Mouse (Mus musculus): Measurements from ENCODE around the gene Gpat2. TPM values are rescaled to one million over a fixed set of nuclear protein-coding genes. Genes with fewer than 3 reads are reported as not detected.
A peak's percentile ranks its signal among the peaks of the same experiment; 100 is the strongest.

The Gpat2 gene
- polyA plus RNA-seq (2015; fragmentation: Nextera tagmentation; extraction: Ambion mirVana) = 0.15 and 0.30 TPM in 2 replicates

- ATAC-seq (ENCODE audit: insufficient read depth, low FRiP score, low read depth) = no peak
- Histone ChIP-seq H3K4me2 (no peak within 1 kb of the TSS), H3K9me3 (no peaks in the 10 kb centered on the region), H3K36me3 (no peaks in the 10 kb centered on the region), H3K9ac (no peak within 1 kb of the TSS), H3K4me3 (replicated peaks) (no peak within 1 kb of the TSS), H3K27me3 (replicated peaks) (no peaks in the 10 kb centered on the region; the same call in 1 of the 2 replicates), H3K4me1 (no peaks in the 10 kb centered on the region), H3K27ac (no peak within 1 kb of the TSS)
- 81% methylated on average over 17 of the region's 17 CpGs for WGBS
These were observed at the start of gene Gpat2 for GRCm38 (mm10) chr2:127424977-127425376. Gpat2 (plus strand) TSS chr2:127425199.

DNA sequence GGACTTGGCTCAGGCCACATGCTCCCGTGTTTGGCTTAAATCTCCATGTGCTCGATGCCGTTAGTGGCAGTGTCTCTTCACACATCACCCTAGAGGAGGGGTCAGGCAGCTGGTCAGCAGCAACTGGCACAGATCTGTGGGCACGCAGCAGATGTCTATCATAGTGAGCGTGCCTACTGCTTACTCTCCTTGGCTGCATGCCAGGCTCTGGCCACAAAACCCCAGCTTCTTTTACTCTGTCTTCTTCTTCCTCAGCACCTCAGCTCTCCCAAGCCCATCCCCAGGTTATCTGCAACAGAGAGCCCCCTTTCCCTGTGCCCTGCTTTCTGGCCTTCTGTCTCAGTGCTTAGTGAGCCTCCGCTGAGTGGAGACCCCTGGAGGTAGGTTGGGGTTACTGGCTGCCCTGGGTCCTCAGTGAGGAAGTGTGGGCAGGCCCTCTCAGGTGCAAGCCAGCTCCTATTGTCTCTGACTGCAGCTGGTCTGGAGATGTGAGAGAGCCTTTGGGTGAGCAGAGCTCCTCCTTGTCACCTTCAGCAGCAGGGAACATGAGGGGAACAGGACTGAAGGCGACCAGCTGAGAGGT is 49.1 kb upstream of the Gpat2 start:
- no peak for ATAC-seq (ENCODE audit: insufficient read depth, low FRiP score, low read depth)
- no peak overlapping the region for H3K4me3 ChIP-seq (replicated peaks)
- H3K4me1 ChIP-seq = peaks cover 6% of the 10 kb centered on the region; the same call in 1 of the 2 replicates
- 54% methylated on average over 7 of the region's 7 CpGs for WGBS
- H3K9me3 ChIP-seq = no peaks in the 10 kb centered on the region
- H3K36me3 ChIP-seq = no peaks in the 10 kb centered on the region
- H3K4me2 ChIP-seq = no peak overlapping the region
- H3K27ac ChIP-seq = no peak overlapping the region
- H3K27me3 ChIP-seq (replicated peaks) = no peaks in the 10 kb centered on the region
- no peak overlapping the region for H3K9ac ChIP-seq

GRCm38 (mm10) chr2:127376423-127377051 is 48.5 kb upstream of the Gpat2 start:
- H3K9ac ChIP-seq = no peak overlapping the region
- H3K36me3 ChIP-seq = no peaks in the 10 kb centered on the region
- no peaks in the 10 kb centered on the region for H3K9me3 ChIP-seq
- 71% methylated on average over 6 of the region's 6 CpGs for WGBS
- no peak for ATAC-seq (ENCODE audit: insufficient read depth, low FRiP score, low read depth)
- peaks cover 3% of the 10 kb centered on the region; the same call in 1 of the 2 replicates for H3K4me1 ChIP-seq
- no peak overlapping the region for H3K27ac ChIP-seq
- H3K4me2 ChIP-seq = no peak overlapping the region
- no peaks in the 10 kb centered on the region for H3K27me3 ChIP-seq (replicated peaks)
- H3K4me3 ChIP-seq (replicated peaks) = no peak overlapping the region

GRCm38 (mm10) chr2:127377942-127378610 is 46.9 kb upstream of the Gpat2 start:
- no peak for ATAC-seq (ENCODE audit: insufficient read depth, low FRiP score, low read depth)
- Histone ChIP-seq H3K9ac (no peak overlapping the region), H3K36me3 (no peaks in the 10 kb centered on the region), H3K4me1 (peaks cover 3% of the 10 kb centered on the region; the same call in 1 of the 2 replicates), H3K9me3 (no peaks in the 10 kb centered on the region), H3K27me3 (replicated peaks) (no peaks in the 10 kb centered on the region), H3K27ac (no peak overlapping the region), H3K4me2 (no peak overlapping the region), H3K4me3 (replicated peaks) (no peak overlapping the region)
- 63% methylated on average over 7 of the region's 7 CpGs for WGBS

GRCm38 (mm10) chr2:127378611-127378990 is 46.4 kb upstream of the Gpat2 start:
- Histone ChIP-seq H3K4me2 (no peak overlapping the region), H3K4me1 (peaks cover 3% of the 10 kb centered on the region; the same call in 1 of the 2 replicates), H3K36me3 (no peaks in the 10 kb centered on the region), H3K4me3 (replicated peaks) (no peak overlapping the region), H3K27ac (no peak overlapping the region), H3K9ac (no peak overlapping the region), H3K9me3 (no peaks in the 10 kb centered on the region), H3K27me3 (replicated peaks) (no peaks in the 10 kb centered on the region)
- no peak for ATAC-seq (ENCODE audit: insufficient read depth, low FRiP score, low read depth)
- 39% methylated on average over 7 of the region's 7 CpGs for WGBS

DNA sequence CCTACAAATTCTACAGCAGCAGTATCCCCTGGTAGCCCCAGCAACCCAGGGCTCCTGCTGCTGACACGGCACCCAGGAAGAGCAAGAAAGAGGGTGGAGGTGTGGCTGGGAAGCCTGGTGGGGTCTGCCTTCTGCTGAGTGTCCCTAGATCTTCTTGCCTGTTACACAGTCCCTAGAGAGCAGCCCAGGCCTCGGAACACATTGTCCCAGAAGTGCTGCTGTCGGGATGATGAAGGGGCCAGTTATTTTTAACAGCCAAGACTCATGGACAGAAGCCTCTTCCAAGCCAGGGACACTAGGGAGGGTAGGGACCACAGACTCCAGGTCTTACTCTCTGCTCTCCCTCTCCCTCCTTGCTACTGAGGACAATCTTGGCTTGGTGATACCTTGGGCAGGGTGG is 45.7 kb upstream of the Gpat2 start:
- H3K9me3 ChIP-seq = no peaks in the 10 kb centered on the region
- no peak overlapping the region for H3K27ac ChIP-seq
- no peak overlapping the region for H3K4me3 ChIP-seq (replicated peaks)
- no peaks in the 10 kb centered on the region for H3K36me3 ChIP-seq
- no peak for ATAC-seq (ENCODE audit: insufficient read depth, low FRiP score, low read depth)
- no peak overlapping the region for H3K9ac ChIP-seq
- H3K27me3 ChIP-seq (replicated peaks) = no peaks in the 10 kb centered on the region
- peaks cover 3% of the 10 kb centered on the region; the same call in 1 of the 2 replicates for H3K4me1 ChIP-seq
- no peak overlapping the region for H3K4me2 ChIP-seq
- 63% methylated on average over 3 of the region's 3 CpGs for WGBS

DNA sequence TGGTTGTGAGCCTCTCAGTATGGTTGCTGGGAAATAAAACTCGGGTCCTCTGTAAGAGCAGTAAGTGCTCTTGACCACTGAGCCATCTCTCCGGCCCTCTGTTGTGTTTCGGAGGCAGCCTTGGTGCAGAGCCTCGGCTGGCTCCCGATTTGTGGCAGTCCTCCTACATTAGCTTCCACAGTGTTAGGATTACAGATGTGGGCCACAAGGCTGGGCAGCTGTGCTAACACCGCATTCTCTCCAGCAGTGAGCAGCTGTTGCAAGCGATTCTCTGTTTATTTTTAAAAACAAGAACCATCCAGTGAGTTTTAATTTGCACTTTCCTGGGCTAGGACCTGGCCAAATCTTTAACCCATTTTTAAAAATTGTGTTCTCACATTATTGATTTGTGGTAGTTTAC is 41.1 kb upstream of the Gpat2 start:
- WGBS = 42% methylated on average over 7 of the region's 7 CpGs
- no peak overlapping the region for H3K27ac ChIP-seq
- no peak overlapping the region for H3K4me3 ChIP-seq (replicated peaks)
- H3K27me3 ChIP-seq (replicated peaks) = no peaks in the 10 kb centered on the region
- ATAC-seq (ENCODE audit: insufficient read depth, low FRiP score, low read depth) = no peak
- no peaks in the 10 kb centered on the region for H3K36me3 ChIP-seq
- H3K4me1 ChIP-seq = no peaks in the 10 kb centered on the region
- H3K9me3 ChIP-seq = no peaks in the 10 kb centered on the region
- no peak overlapping the region for H3K4me2 ChIP-seq
- H3K9ac ChIP-seq = no peak overlapping the region

DNA sequence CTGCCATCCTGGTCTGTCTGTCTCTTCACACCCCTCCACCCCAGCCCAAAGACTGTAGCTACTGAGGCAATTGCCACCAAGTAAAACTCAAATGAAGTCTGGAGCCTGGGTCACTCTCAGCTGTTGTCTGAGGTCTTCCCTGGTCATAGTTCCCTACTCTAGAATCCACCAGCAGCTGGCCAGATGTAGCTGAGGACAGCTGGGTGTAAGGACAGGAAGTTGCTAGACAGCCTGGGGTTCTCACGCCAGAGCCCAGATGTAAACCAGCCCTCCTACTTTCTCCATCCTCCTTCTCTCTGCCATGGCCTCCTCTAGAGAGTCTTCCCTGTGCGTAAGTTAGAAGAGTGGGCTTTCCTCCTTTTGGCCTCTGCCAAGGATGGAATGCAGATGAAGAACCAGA is 37.5 kb upstream of the Gpat2 start:
- ATAC-seq (ENCODE audit: insufficient read depth, low FRiP score, low read depth) = peak; percentile 47; the same call in 1 of the 2 replicates
- Histone ChIP-seq H3K4me3 (replicated peaks) (no peak overlapping the region), H3K4me2 (no peak overlapping the region), H3K4me1 (no peaks in the 10 kb centered on the region), H3K27ac (no peak overlapping the region), H3K27me3 (replicated peaks) (no peaks in the 10 kb centered on the region), H3K9ac (no peak overlapping the region), H3K36me3 (no peaks in the 10 kb centered on the region), H3K9me3 (no peaks in the 10 kb centered on the region)
- 55% methylated on average over 2 of the region's 2 CpGs for WGBS

DNA sequence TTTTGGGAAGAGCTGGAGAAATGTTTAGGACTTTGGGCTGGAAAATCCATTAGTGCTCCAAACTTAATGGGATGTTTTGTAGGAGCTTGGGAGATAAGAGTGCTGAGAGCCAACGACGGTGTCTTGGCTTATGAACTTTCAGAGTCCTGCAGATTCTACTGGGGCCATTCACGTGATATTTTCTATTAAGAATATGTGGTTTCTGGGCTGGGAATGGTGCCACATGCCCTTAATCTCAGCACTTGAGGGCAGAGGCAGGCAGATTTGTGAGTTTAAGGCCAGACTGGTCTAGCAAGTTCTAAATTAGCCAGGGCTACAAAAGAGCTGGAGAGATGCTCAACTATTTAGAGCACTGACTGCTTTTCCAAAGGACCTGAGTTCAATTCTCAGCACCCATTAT is 34.6 kb upstream of the Gpat2 start:
- 59% methylated on average over 3 of the region's 3 CpGs for WGBS
- no peaks in the 10 kb centered on the region for H3K27me3 ChIP-seq (replicated peaks)

DNA sequence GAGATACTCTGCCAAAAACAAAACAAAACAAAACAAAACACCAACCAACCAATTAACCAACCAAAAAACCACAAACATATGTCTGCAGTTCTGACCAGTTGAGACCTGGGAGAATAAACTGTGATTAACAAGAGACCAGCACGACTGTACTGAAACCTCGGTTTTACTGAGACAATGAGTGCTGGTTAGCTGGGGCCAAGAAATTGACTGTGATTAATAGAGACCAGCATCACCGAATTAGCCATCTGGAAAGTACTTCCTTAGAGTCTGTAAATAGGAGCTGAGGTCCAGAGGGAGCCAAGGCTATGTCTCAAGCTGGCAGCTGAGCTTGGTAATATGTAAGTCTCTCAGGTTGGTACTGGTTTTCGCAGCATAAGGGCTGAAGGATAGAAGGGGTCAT is 34.2 kb upstream of the Gpat2 start:
- Histone ChIP-seq H3K9ac (no peak overlapping the region), H3K4me1 (no peaks in the 10 kb centered on the region), H3K4me2 (no peak overlapping the region), H3K4me3 (replicated peaks) (no peak overlapping the region), H3K9me3 (no peaks in the 10 kb centered on the region), H3K36me3 (no peaks in the 10 kb centered on the region), H3K27ac (no peak overlapping the region), H3K27me3 (replicated peaks) (no peaks in the 10 kb centered on the region)
- no peak for ATAC-seq (ENCODE audit: insufficient read depth, low FRiP score, low read depth)
- 56% methylated on average over 4 of the region's 4 CpGs for WGBS

More for the DNA sequence above, 34.6 kb upstream of the Gpat2 start:
- Histone ChIP-seq H3K9me3 (no peaks in the 10 kb centered on the region), H3K36me3 (no peaks in the 10 kb centered on the region), H3K9ac (no peak overlapping the region), H3K4me2 (no peak overlapping the region), H3K4me3 (replicated peaks) (no peak overlapping the region), H3K4me1 (no peaks in the 10 kb centered on the region), H3K27ac (no peak overlapping the region)
- no peak for ATAC-seq (ENCODE audit: insufficient read depth, low FRiP score, low read depth)

- Histone ChIP-seq H3K9ac (no peak overlapping the region), H3K4me2 (no peak overlapping the region), H3K36me3 (no peaks in the 10 kb centered on the region), H3K27me3 (replicated peaks) (no peaks in the 10 kb centered on the region), H3K9me3 (no peaks in the 10 kb centered on the region), H3K4me3 (replicated peaks) (no peak overlapping the region), H3K27ac (no peak overlapping the region), H3K4me1 (no peaks in the 10 kb centered on the region)
- ATAC-seq (ENCODE audit: insufficient read depth, low FRiP score, low read depth) = no peak
- 52% methylated on average over 3 of the region's 3 CpGs for WGBS
These were observed 33.7 kb upstream of the Gpat2 start for GRCm38 (mm10) chr2:127391323-127391722.

DNA sequence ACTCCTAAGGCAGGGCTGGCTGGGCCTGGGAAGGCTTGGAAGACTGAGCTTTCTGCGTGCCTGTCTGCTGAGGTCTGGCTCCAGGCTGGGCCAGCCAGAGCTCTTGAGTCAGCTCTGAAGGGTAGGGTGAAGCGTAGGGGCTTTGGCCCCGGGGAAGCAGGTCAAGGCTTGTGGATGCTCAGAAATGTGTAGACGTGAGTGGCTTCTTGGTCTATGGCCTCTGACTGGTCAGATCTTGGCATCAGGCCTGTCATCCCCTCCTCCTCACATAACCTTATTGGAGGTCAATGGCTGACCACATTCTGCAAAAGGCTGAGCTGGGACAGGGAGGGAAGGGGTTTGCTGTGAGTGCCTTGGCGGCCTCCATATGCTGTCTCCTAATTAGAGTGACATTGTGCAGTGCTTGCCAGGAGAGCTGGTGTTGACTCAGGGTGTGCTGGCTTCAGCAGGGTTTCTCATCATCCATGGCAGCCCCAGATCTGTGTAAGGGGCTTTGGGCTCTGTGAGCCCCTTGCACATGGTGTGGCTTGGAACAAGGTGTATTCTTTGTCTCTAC is 30.3 kb upstream of the Gpat2 start:
- no peaks in the 10 kb centered on the region for H3K4me1 ChIP-seq
- WGBS = 74% methylated on average over 5 of the region's 5 CpGs
- no peaks in the 10 kb centered on the region for H3K36me3 ChIP-seq
- H3K9me3 ChIP-seq = no peaks in the 10 kb centered on the region
- H3K4me3 ChIP-seq (replicated peaks) = no peak overlapping the region
- no peak overlapping the region for H3K27ac ChIP-seq
- ATAC-seq (ENCODE audit: insufficient read depth, low FRiP score, low read depth) = peak; percentile 51; the same call in 1 of the 2 replicates
- no peak overlapping the region for H3K9ac ChIP-seq
- no peaks in the 10 kb centered on the region for H3K27me3 ChIP-seq (replicated peaks)
- no peak overlapping the region for H3K4me2 ChIP-seq
